Mouse (Mus musculus) neural tube, embryonic 14.5 days (tissue): Measurements from ENCODE around the gene Rps18. TPM values are rescaled to one million over a fixed set of nuclear protein-coding genes. Genes with fewer than 3 reads are reported as not detected.
A peak's percentile ranks its signal among the peaks of the same experiment; 100 is the strongest.
"Not testable (repeated sequence)": the region's sequence is repeated elsewhere in the genome, so short reads cannot be mapped to it uniquely, and the experiment has no call there.

Experiments
- ATAC-seq: fragments of 200-750 bp; cut with Nextera tagmentation; 2 replicates; pipeline ENCODE4 v1.8.0; 2017; ENCODE audit warnings: low read depth, mild to moderate bottlenecking, moderate TSS enrichment, moderate library complexity
- H3K27ac ChIP-seq: fragments of 300-500 bp; sonication (generic); 2 replicates; pipeline ENCODE4 v1.5.1; 2014; ENCODE audit warnings: low read depth, mild to moderate bottlenecking, control low read depth, low read length, moderate library complexity, mixed read lengths
- H3K27me3 ChIP-seq: fragments of 300-500 bp; sonication (generic); 2 replicates; pipeline ENCODE4 v1.6.1; 2014; ENCODE audit warnings: low read length; ENCODE audit not compliant: control insufficient read depth, insufficient read depth
- H3K36me3 ChIP-seq: fragments of 300-500 bp; sonication (generic); 2 replicates; pipeline ENCODE4 v1.6.1; 2014; ENCODE audit warnings: low read length, mixed read lengths; ENCODE audit not compliant: control insufficient read depth, insufficient read depth
- H3K4me1 ChIP-seq: fragments of 300-500 bp; sonication (generic); 2 replicates; pipeline ENCODE4 v1.6.1; 2014; ENCODE audit warnings: low read length; ENCODE audit not compliant: control insufficient read depth, insufficient read depth
- H3K4me2 ChIP-seq: fragments of 300-500 bp; sonication (generic); 2 replicates; pipeline ENCODE4 v1.6.1; 2014; ENCODE audit warnings: mild to moderate bottlenecking, low read depth, low read length, control low read depth
- H3K4me3 ChIP-seq: fragments of 300-500 bp; sonication (generic); 2 replicates; pipeline ENCODE4 v1.5.1; 2014; ENCODE audit warnings: low read depth, low read length, control low read depth, mixed read lengths
- H3K9ac ChIP-seq: fragments of 300-500 bp; sonication (generic); replicated peaks from 2 replicates; pipeline ENCODE4 v1.6.1; 2014; ENCODE audit warnings: low read depth, mild to moderate bottlenecking, control low read depth, low read length, mixed read lengths
- H3K9me3 ChIP-seq: fragments of 300-500 bp; sonication (generic); 2 replicates; pipeline ENCODE4 v1.6.1; 2016; ENCODE audit warnings: low read length; ENCODE audit not compliant: control insufficient read depth
- WGBS: fragments of 180-500 bp; shearing (Covaris S2); extraction: QIAGEN DNeasy Blood & Tissue Kit; methylation state at CpG from one replicate; pipeline ENCODE4 v1.1.7; 2014; 5-methylcytosine and 5-hydroxymethylcytosine counted together
- polyA plus RNA-seq: library from polyadenylated mRNA; unstranded; fragments of >200 nt; fragmentation: Nextera tagmentation; extraction: Ambion mirVana; gene quantifications from 2 replicates; pipeline ENCODE4 v1.2.1, GENCODE M21; 2014

The Rps18 gene
- polyA plus RNA-seq, 1 experiment from 2014 or later, result 825 TPM

DNA sequence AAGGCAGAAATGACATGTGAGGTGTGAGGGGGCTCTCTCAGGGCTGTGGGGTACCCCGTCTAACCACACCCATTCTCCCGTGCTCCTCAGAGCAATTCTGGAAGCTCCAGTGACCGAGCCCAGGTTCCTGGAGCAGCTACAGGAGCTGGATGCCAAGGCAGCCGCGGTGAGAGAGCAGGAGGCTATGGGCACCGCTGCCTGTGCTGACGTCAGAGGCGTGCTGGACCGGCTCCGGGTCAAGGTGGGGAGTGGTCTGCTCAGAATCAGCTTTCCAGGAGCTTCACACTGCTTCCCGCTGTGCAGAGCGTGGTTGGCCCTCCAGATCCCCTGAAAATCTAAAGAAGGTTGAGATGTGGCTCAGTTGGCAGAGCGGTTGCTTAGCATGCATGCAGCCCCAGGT is 3.3 kb upstream of the Rps18 start:
- peaks cover 13% of the 10 kb centered on the region for H3K4me1 ChIP-seq
- no peak overlapping the region for H3K4me2 ChIP-seq
- no peaks in the 10 kb centered on the region for H3K27me3 ChIP-seq
- WGBS, result 97% methylated on average over 13 of the region's 13 CpGs
- H3K27ac ChIP-seq, result no peak overlapping the region
- H3K9ac ChIP-seq, result no peak overlapping the region
- no peak for ATAC-seq
- H3K36me3 ChIP-seq, result peaks cover 38% of the 10 kb centered on the region
- H3K9me3 ChIP-seq, result no peaks in the 10 kb centered on the region
- H3K4me3 ChIP-seq, result no peak overlapping the region

- H3K9ac ChIP-seq, result no peak overlapping the region
- H3K27ac ChIP-seq, result no peak overlapping the region
- H3K4me3 ChIP-seq, result no peak overlapping the region
- no peaks in the 10 kb centered on the region for H3K27me3 ChIP-seq
- peaks cover 40% of the 10 kb centered on the region for H3K36me3 ChIP-seq
- ATAC-seq, result no peak
- 94% methylated on average over 11 of the region's 11 CpGs for WGBS
- H3K9me3 ChIP-seq, result no peaks in the 10 kb centered on the region
- no peak overlapping the region for H3K4me2 ChIP-seq
- peaks cover 19% of the 10 kb centered on the region for H3K4me1 ChIP-seq
Measured at GRCm38 (mm10) chr17:33958451-33958850, 2.6 kb upstream of the Rps18 start.

DNA sequence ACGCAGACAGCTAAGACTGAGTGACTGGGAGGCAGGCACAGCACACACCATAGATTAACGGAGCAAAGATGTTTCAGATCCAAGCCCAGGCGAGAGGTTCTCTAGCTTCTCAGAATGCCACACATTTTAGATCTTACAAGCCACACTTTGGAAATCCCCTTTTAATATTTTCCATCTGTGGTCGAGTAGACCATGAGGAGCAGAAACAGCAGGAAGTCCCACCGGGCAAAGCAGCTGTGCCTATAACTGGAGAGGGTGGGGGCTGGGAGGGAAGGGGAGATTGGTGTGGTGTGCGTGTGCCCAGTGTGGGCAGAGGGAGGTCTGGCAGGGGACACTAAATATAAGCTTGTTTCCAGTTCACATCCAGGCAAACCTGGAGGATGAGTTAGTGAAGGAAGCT is 1.7 kb upstream of the Rps18 start:
- WGBS, result 87% methylated on average over 6 of the region's 6 CpGs
- Histone ChIP-seq H3K27me3 (no peaks in the 10 kb centered on the region), H3K4me3 (no peak overlapping the region), H3K36me3 (peaks cover 35% of the 10 kb centered on the region), H3K9ac (no peak overlapping the region), H3K27ac (no peak overlapping the region), H3K9me3 (no peaks in the 10 kb centered on the region), H3K4me1 (peaks cover 20% of the 10 kb centered on the region), H3K4me2 (no peak overlapping the region)
- no peak for ATAC-seq

- WGBS, result 7% methylated on average over 10 of the region's 10 CpGs
- no peak for ATAC-seq
- H3K9me3 ChIP-seq, result no peaks in the 10 kb centered on the region
- H3K4me1 ChIP-seq, result peaks cover 27% of the 10 kb centered on the region
- H3K4me2 ChIP-seq, result peak overlapping the region; percentile 88
- H3K9ac ChIP-seq, result peak overlapping the region; percentile 66
- peak overlapping the region; percentile 96 for H3K4me3 ChIP-seq
- peaks cover 30% of the 10 kb centered on the region for H3K36me3 ChIP-seq
- H3K27me3 ChIP-seq, result no peaks in the 10 kb centered on the region
- H3K27ac ChIP-seq, result peak overlapping the region; percentile 91
Measured at GRCm38 (mm10) chr17:33956336-33956735, 535 bp upstream of the Rps18 start.

DNA sequence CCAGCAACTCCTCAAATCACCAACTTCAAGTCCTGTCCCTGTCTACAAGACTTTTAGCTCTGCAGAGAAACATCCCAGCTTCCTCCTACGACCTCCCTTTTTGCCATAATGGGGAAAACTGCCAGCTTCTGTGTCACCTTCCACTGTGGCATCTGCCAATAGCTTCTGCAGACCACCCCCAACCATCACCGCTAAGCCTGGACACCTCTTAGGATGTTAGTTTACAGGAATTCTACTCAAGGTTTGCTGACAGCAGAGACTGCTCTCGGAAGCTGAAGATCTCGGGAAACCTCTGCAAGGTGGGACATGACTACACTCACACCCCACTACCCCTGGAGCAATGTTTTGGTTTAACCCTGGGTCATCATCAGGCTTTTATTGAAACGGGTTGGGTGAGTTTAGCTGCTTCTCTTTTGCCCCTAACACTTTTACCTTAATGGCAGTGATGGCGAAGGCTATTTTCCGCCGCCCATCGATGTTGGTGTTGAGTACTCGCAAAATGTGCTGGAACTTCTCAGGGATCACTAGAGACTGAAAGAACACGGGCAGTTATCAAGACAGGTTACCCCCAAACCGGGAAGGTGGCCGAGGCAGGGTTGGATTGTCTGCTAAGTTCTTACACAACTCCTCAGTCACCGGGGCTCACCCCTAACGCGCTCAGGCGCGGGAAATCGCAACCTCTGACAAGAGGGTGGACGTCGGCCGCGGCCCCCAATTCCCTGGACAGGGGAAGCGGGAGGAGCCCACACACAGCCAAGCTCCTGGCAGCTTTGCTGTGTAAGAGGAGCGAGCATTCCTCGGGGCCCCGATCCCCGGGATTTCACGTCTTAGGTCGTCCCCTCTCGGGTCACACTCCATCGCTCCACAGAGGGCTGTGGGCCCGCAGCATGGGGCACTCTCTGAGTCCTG is 901 bp downstream of the Rps18 start:
- no peak; the same call in 1 of the 2 replicates for ATAC-seq
- peaks cover 25% of the 10 kb centered on the region for H3K36me3 ChIP-seq
- H3K4me1 ChIP-seq, result peaks cover 39% of the 10 kb centered on the region
- H3K9me3 ChIP-seq, result no peaks in the 10 kb centered on the region
- H3K4me2 ChIP-seq, result peak overlapping the region; percentile 98
- H3K27ac ChIP-seq, result peak overlapping the region; percentile 91
- 1% methylated on average over 33 of the region's 33 CpGs for WGBS
- H3K27me3 ChIP-seq, result no peaks in the 10 kb centered on the region
- H3K9ac ChIP-seq, result peak overlapping the region; percentile 91
- peak overlapping the region; percentile 96 for H3K4me3 ChIP-seq

DNA sequence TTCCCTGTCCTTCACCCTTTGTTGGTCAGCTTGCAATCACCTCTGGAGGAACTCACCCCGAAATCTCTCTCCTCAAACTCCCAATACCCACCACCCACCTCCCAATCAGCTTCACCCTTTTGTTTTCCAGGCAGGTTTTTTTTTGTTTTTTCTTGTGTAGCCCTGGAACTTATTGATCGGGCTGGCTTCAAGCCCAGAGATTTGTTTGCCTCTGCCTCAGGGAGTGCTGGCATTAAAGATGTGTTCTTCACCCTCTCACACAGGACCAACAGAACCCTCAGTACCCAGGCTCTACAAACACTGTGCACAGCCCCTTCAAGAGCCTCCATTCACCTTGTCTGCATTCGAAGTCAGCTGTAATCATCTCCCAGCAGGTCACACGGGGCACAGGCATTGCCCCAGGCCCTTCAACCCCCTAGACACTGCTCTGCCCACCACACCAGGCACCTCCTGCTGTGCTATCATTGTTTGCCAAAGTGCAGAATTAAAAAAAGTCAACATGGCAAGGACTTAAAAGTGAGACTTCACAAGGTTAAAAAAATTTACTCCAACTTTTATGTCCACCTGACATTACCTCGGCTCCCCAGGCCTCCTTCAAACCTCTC is 1.7 kb downstream of the Rps18 start:
- Histone ChIP-seq H3K9me3 (no peaks in the 10 kb centered on the region), H3K4me1 (peaks cover 44% of the 10 kb centered on the region), H3K4me2 (peak overlapping the region; percentile 98), H3K27ac (no peak overlapping the region; the same call in 1 of the 2 replicates), H3K27me3 (no peaks in the 10 kb centered on the region), H3K9ac (peak overlapping the region; percentile 91), H3K4me3 (peak overlapping the region; percentile 96), H3K36me3 (peaks cover 23% of the 10 kb centered on the region; the same call in 1 of the 2 replicates)
- WGBS, result 27% methylated on average over 5 of the region's 5 CpGs
- no peak for ATAC-seq

DNA sequence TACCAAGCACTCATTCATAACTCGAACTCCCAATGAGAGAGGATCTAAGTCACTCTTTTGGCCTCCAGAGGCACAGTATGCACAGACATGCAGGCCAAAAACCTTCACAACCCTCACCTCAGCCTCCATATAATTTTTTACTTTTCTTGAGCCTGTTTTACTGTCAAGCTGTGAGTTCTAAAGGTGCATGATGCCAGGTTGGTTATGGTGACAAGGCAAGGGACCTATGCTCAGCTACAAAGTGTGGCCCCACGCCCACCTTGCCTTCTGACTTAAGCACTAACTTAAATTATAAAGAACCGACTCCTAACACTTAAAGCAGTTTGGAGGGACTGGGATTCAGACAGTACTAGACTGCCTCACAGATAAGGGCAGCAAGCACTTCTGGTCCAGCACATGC is 2.5 kb downstream of the Rps18 start:
- WGBS, result 84% methylated on average over 3 of the region's 3 CpGs
- no peak overlapping the region for H3K4me2 ChIP-seq
- no peak overlapping the region for H3K27ac ChIP-seq
- no peak overlapping the region for H3K4me3 ChIP-seq
- peaks cover 44% of the 10 kb centered on the region for H3K4me1 ChIP-seq
- H3K27me3 ChIP-seq, result no peaks in the 10 kb centered on the region
- no peaks in the 10 kb centered on the region for H3K9me3 ChIP-seq
- H3K9ac ChIP-seq, result no peak overlapping the region
- H3K36me3 ChIP-seq, result peaks cover 16% of the 10 kb centered on the region; the same call in 1 of the 2 replicates
- ATAC-seq, result no peak

GRCm38 (mm10) chr17:33952879-33953278 is 2.9 kb downstream of the Rps18 start:
- H3K27ac ChIP-seq, result no peak overlapping the region
- peaks cover 44% of the 10 kb centered on the region for H3K4me1 ChIP-seq
- peaks cover 13% of the 10 kb centered on the region; the same call in 1 of the 2 replicates for H3K36me3 ChIP-seq
- no peak for ATAC-seq
- H3K4me3 ChIP-seq, result no peak overlapping the region
- H3K4me2 ChIP-seq, result no peak overlapping the region
- no peaks in the 10 kb centered on the region for H3K27me3 ChIP-seq
- no peak overlapping the region for H3K9ac ChIP-seq
- H3K9me3 ChIP-seq, result no peaks in the 10 kb centered on the region
- WGBS, result 79% methylated on average over 4 of the region's 4 CpGs

DNA sequence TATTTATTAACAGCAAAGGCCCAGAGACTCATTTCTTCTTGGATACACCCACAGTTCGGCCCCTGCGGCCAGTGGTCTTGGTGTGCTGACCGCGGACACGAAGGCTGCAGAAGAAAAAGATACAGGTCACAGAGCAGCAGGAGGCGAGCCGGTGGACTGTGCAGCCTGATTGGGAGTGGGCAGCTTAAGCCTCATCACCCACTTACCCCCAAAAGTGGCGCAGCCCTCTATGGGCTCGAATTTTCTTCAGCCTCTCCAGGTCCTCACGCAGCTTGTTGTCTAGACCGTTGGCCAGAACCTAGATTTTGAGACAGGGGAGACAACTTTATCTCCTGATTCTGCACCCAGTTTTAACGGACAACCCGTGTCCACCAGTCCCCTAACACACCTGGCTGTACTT is 3.8 kb downstream of the Rps18 start:
- Histone ChIP-seq H3K4me2 (peak overlapping the region; percentile 95), H3K4me1 (peaks cover 44% of the 10 kb centered on the region), H3K9ac (peak overlapping the region; percentile 72; the same call in 1 of the 2 replicates), H3K36me3 (peaks cover 17% of the 10 kb centered on the region; the same call in 1 of the 2 replicates)
- H3K4me3 ChIP-seq, H3K9me3 ChIP-seq, H3K27me3 ChIP-seq, H3K27ac ChIP-seq, ATAC-seq: not testable (repeated sequence)
- WGBS, result 79% methylated on average over 13 of the region's 13 CpGs
